Mouse (Mus musculus): Measurements from ENCODE around the gene Fam20a.

Gene Fam20a

DNA sequence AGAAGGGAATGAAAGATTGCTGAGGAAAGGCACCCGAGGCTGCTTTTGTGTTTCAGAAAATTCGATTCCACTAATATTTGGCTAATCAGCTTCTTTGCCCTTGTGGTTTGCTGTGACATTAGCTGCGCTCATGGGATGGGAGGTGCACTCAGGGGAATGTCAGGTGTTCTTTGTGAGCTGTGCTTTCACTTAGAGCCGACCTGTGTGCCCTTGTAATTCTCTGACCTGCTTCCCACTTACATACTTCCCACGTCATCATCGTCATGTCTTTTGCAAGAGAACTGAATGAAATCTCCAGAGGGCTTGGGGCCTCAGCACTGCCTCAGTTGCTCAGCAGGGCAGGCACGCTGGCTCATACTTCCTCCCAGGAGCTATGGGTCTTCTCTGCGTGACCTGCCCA, 68.9 kb downstream of the Fam20a start:
- DNase-seq (ENCODE audit: low spot score), result no peak

- no peak for DNase-seq (ENCODE audit: low spot score)
These were observed 69.6 kb downstream of the Fam20a start for GRCm38 (mm10) chr11:109652505-109652904.

- DNase-seq (ENCODE audit: low spot score), result peak; percentile 17
These were observed 70.5 kb downstream of the Fam20a start for GRCm38 (mm10) chr11:109651566-109652024.

GRCm38 (mm10) chr11:109650788-109651565, 71.1 kb downstream of the Fam20a start:
- peak; percentile 82 for DNase-seq (ENCODE audit: low spot score)

GRCm38 (mm10) chr11:109649975-109650701, 71.9 kb downstream of the Fam20a start:
- peak; percentile 25 for DNase-seq (ENCODE audit: low spot score)

- no peak for DNase-seq (ENCODE audit: low spot score)
These were observed 72.9 kb downstream of the Fam20a start, which contains the start of gene Prkar1a for GRCm38 (mm10) chr11:109649206-109649605. Gene Prkar1a, plus strand, starts transcription at chr11:109649405.

GRCm38 (mm10) chr11:109648510-109648909, 73.6 kb downstream of the Fam20a start:
- no peak for DNase-seq (ENCODE audit: low spot score)

GRCm38 (mm10) chr11:109641498-109642222, 80.4 kb downstream of the Fam20a start:
- no peak for DNase-seq (ENCODE audit: low spot score)

DNA sequence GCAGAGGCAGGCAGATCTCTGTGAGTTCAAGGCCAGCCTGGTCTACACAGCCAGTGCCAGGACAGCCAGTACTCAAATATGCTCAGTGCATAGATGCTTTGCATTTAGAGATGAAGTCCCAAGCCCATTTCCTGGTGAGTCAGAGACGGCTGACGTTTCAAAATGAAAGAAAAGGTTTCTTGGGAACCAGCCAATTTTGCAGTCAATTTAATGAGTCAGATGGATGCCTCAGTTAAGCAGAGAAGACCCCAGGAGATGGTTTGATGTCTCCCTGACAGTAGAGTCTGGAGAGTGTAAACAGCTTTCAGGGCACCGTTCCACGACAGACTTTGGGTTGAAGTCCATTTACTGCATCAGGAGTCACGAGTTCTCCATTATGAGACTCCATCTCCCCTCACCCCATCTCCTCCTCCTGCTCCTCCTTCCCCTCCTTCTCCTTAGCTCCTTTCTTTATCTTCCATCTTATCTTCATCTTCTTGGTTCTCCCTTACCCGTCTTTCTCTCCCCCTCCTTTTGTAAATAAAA, 86.1 kb downstream of the Fam20a start:
- DNase-seq (ENCODE audit: low spot score), result no peak

GRCm38 (mm10) chr11:109634928-109635327, 87.2 kb downstream of the Fam20a start:
- DNase-seq (ENCODE audit: low spot score), result no peak

DNA sequence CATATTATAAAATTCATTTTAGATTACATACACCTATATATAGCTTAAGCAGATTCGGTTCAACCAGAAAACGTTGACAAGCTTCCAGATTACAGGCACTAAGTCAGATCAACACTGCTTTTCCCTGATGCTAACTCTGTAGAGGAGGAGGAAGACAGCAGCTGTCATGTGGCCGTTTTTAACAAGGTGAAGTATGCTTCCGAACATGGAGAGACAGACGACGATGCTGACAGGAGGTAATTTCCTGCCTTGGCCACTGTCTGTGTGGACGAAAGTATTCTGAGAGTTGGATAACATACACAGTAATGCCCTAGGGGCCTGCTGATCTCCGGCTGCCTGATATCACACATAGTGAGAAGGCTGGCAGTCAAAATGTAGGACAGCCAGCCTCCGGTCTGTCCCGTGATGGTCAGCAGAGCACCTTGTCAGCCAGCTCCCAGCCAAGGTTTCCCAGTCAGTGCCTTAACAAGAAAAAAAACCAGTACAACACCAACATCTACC, 93.0 kb downstream of the Fam20a start:
- DNase-seq (ENCODE audit: low spot score), result no peak

- no peak for DNase-seq (ENCODE audit: low spot score)
These were observed 94.0 kb downstream of the Fam20a start for GRCm38 (mm10) chr11:109628099-109628498.

- no peak for DNase-seq (ENCODE audit: low spot score)
These were observed 94.4 kb downstream of the Fam20a start for GRCm38 (mm10) chr11:109627648-109628047.

- no peak for DNase-seq (ENCODE audit: low spot score)
These were observed 98.8 kb downstream of the Fam20a start for GRCm38 (mm10) chr11:109623238-109623637.

GRCm38 (mm10) chr11:109622518-109623037, 99.5 kb downstream of the Fam20a start:
- no peak for DNase-seq (ENCODE audit: low spot score)

DNA sequence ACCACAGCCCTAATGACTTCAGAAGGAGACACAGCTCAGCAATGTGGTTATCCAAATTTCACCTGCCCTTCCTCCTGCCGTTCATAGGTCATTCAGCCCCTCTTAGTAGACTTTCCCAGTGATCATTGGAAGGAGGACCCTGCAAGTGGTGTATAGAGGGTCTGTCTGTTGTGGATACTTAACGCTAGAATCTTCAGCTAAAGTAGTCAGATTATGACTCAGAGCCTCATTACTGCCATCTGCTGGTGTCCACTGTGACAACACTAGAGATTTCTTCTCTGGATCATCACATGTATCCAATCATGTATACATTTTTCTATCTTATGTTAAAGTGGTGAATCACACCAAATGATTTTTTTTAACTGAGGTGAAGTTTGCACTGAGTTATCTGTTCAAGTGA, 100.9 kb downstream of the Fam20a start:
- DNase-seq (ENCODE audit: low spot score), result peak; percentile 77

DNA sequence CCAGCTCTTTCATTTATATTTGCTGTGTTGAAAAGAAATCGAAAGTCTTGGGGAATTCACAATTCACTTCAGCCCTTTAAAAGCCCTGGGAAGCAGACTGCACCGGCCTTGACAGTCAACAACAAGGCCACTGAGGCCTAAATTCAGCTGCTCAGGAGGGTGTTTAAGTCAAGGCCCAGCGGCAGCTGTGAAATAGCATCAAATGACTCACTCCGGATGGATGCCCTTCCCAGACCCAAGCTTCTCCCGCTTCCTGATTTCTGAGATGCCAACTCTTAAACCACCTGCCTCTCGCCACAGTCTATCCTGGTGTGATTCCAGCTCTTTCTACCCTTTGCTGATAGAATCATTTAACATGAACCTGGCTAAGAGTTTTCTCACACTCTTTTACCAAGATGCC, 101.7 kb downstream of the Fam20a start:
- DNase-seq (ENCODE audit: low spot score), result no peak
